Mouse (Mus musculus) cerebellum, postnatal 4 days (tissue): ENCODE measurements at regions not wholly inside any gene's neighbourhood (a gene's known extent, or its start where the extent isn't known, plus 50 kb on each side); places are given as distances from the start of the nearest gene placed in this dataset.
"Not testable (repeated sequence)": the region's sequence is repeated elsewhere in the genome, so short reads cannot be mapped to it uniquely, and the experiment has no call there.

ENCODE experiments used
- DNase-seq, 2 experiments: peaks; one replicate each; pipeline ENCODE4 v3.0.0; 2022; ENCODE audit warnings: low spot score in 2 of 2, mixed read lengths in 1 of 2

DNA sequence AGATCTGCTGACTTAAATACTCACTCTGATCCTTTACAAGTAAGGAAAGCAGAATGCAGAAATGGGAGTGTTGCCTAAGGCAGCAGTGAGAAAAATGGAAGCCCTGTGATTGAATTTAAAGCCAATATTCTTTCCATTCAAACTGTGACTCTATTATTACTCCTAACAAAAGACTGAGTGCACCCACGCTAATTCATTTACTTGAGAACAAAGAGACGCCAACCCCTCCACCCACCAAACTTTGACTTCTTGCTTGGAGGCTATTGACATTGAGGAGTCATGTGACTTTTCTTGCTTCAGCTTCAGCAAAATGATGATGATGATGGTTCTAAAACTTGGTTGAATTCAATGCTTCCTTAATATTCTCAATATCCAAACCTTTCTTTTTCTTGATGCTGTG, 245.6 kb downstream of the Enc1 start:
- DNase-seq: no peak

GRCm38 (mm10) chr13:97485886-97486285, 245.0 kb downstream of the Enc1 start:
- DNase-seq: no peak

- no peak for DNase-seq
Observed at GRCm38 (mm10) chr13:97484808-97485545, 244.1 kb downstream of the Enc1 start.

- DNase-seq: no peak
Observed at GRCm38 (mm10) chr13:97483681-97484080, 242.8 kb downstream of the Enc1 start.

DNA sequence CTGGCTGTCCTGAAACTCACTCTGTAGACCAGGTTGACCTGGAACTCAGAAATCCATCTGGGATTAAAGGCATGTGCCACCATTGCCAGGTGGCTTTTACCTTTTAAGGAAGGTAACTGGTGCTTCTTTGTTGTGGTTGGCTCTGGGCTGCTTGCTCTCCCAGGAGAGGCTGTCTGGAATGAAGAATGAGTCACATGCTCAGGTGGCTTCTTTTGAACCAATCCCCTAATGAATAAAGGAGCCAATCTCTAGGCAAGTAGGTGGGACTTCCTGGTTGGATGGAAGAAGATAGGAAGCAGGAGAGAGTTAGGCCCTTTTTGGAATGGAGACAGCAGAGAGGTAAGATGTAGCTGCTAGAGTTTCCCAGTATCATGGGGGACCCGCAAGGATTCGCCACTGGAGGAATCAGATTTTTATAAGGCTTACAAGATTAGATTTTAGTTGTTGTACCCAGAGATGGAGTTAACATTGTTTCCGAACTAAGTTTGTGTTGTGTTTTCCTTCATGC, 241.6 kb downstream of the Enc1 start:
- no peak for DNase-seq

DNA sequence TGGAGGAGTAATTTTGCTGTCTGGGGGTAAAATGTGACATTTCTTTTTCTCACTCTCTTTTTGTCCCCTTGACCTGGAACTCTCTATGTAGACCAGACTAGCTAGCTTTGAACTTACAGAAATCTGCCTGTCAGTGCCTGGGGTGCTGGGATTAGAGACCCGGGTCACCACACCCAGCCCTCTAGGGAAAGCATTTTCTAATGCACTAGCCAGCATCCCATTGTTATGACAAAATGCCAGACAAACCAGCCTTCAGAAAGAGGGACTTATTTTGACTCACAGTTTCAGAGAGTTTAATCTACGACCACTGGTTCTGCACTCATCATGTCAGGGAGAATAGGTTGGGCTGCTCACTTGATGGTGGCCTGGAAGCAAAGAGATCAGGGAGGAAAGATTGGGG, 240.4 kb downstream of the Enc1 start:
- no peak for DNase-seq

GRCm38 (mm10) chr13:97479066-97479586, 238.2 kb downstream of the Enc1 start:
- no peak for DNase-seq

DNA sequence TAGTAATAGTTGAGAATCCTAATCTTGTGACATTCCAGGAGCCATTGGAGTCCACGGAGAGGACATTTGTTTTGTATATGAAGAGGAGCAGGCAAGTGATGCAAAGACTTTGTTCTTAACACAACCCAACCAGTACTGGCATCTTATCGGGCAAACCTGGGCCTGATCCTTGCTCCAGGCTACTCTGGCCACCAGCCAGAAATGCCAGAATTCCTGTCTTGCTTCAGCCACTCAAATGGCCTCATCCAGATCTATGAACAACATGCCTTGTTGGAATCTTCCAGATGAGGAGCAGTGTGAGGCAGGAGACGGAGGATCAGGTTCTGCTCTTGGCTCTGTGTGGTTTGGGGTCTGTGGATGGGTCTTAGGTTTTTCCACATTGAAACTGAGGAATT, 233.1 kb downstream of the Enc1 start:
- no peak for DNase-seq

DNA sequence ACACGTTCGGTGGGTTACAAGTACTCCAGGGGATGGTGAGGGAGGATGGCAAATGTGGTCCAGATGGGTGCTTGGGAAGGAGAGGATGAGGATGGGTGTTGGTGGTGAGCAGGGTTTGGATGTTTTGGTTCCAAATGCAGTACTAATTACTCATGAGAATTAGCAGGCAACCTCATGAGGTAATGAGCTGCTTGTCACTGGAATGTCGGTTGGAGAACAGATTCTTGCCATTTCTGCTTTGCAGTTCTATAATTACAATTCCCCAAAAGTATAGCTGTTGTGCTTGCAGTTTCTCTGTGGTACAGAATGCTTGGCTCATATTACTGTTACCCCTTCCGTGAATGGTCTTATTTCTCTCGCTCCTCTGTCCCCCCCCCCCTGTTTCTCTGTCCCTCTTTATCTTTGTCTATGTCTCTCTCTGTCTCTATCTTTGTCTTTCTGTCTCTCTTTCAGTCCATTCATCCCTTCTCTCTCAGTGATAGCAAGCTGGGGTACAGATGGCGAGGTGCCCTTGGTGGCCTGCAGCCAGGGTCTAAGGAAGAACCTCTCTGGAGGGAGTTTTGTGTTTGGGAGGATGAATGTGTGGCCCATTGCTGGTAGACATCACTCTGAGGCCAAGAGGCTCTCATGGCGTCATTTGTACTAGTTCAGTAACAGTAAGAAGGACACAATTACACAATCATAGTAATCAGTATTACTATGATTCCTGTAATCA, 232.5 kb downstream of the Enc1 start:
- no peak for DNase-seq

GRCm38 (mm10) chr13:97469999-97470398, 229.1 kb downstream of the Enc1 start:
- no peak for DNase-seq

GRCm38 (mm10) chr13:97468874-97469593, 228.1 kb downstream of the Enc1 start:
- DNase-seq: no peak

- DNase-seq: not testable (repeated sequence)
Observed at GRCm38 (mm10) chr13:97466585-97466984, 225.7 kb downstream of the Enc1 start.

GRCm38 (mm10) chr13:97463798-97464197, 222.9 kb downstream of the Enc1 start:
- no peak for DNase-seq

GRCm38 (mm10) chr13:97462884-97463235, 222.0 kb downstream of the Enc1 start:
- DNase-seq: no peak

DNA sequence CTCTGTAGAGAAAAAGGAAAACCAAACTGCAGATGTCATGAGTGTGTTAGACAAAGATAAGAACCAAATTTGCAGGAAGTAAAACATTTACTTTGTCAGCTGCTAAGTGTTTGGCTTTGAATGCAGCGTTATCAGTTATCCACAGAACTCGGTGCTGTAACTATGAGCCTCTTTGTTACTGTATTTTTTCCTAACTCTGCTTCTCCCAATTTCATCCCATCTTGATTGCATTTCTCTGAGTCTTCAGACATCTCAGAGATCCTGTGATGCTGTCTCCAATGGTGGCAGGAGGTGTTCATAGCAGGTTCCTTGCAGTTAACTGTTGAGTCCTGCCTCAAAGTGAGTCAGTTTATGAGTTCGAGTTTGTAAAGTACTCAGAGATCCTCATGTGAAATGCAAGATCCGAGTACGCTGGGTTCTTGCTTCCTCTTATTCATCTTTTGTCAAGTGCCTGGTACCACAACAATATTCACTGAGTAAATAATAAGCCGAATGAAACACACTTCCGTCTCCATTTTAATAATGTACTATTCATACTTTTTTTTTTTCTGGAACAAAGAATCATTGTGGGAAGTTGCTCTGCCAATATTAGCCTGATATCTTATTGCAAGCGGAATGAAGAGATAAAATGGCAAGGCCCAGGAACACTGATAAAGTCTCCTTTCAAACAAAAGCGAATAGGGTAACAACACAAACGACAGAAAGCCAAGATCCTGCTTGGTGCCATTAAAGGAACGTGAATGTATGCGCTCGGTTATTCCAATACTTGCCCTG, 221.4 kb downstream of the Enc1 start:
- DNase-seq: no peak

- no peak for DNase-seq
Observed at GRCm38 (mm10) chr13:97461207-97461606, 220.3 kb downstream of the Enc1 start.

GRCm38 (mm10) chr13:97459106-97459505, 218.2 kb downstream of the Enc1 start:
- DNase-seq: no peak

DNA sequence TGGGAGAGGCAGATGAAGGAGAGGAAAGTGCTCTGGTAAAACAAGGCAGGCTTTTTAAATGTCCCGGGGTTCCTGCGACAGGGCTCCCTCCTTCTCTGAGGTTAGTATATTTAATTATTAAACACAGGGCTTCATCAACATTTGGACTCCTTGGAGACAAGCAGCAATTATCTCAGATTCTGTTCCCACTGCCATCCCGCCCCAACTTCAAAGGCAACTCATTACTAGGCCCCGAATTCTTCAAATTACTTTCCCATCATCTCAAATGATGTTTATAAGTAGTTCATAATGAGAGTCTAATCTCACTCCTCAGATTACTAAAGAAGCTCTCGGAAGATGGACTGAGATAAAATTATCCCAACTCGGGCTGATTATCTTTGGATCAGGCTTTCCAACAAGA, 215.1 kb downstream of the Enc1 start:
- no peak for DNase-seq

DNA sequence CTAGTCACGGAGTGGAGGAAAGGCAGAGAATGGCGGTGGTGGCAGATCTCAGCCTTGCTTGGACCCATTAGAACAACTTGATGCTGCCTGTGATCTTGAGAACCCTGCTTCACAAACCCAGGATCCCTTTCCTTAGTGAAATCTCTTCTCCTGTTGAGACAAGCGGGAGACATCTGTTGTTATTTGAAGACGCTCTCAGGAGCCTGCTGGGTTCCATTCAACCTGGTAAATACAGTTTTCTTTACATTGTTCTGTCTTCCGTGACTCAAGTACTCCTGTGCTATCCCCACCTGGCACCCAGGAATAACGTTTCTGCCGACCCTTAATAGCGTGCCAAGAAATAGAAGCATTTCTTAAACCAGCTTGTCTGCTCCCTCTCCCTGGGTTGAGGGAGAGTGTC, 213.8 kb downstream of the Enc1 start:
- DNase-seq: no peak

GRCm38 (mm10) chr13:97453469-97453868, 212.6 kb downstream of the Enc1 start:
- DNase-seq: no peak

GRCm38 (mm10) chr13:97453090-97453430, 212.2 kb downstream of the Enc1 start:
- no peak for DNase-seq
